Mouse (Mus musculus): ENCODE data around the gene Rhox12. TPM values are rescaled to one million over a fixed set of nuclear protein-coding genes. Genes with fewer than 3 reads are reported as not detected.

Gene Rhox12
- polyA plus RNA-seq (2012; rRNA removed): not detected in 2 replicates

GRCm38 (mm10) chrX:38110807-38111206 is at the start of gene Rhox12:
Rhox12 (minus strand) TSS chrX:38110907.
- 63% methylated on average over 4 of the region's 4 CpGs for WGBS
- DNase-seq: no peak
- Histone ChIP-seq H3K4me1 (ENCODE audit: control insufficient read depth, insufficient read depth, low read length) (no peaks in the 10 kb centered on the region), H3K4me3 (replicated peaks; ENCODE audit: extremely low read depth, low read depth, low read length) (no peak within 1 kb of the TSS)
- no peak for TF ChIP-seq POLR2A (IDR thresholded peaks at IDR 0.05; ENCODE audit: borderline replicate concordance, extremely low read depth, low read depth, low read length)
- no peak for TF ChIP-seq CTCF (IDR thresholded peaks at IDR 0.05; ENCODE audit: insufficient read depth, low read length)

- TF ChIP-seq POLR2A (IDR thresholded peaks at IDR 0.05; ENCODE audit: borderline replicate concordance, extremely low read depth, low read depth, low read length): no peak
- no peak for TF ChIP-seq CTCF (IDR thresholded peaks at IDR 0.05; ENCODE audit: insufficient read depth, low read length)
- no peak for DNase-seq
- Histone ChIP-seq H3K4me3 (replicated peaks; ENCODE audit: extremely low read depth, low read depth, low read length) (no peak overlapping the region), H3K4me1 (ENCODE audit: control insufficient read depth, insufficient read depth, low read length) (no peaks in the 10 kb centered on the region)
- 59% methylated on average over 1 of the region's 1 CpGs for WGBS
Measured at GRCm38 (mm10) chrX:38159097-38159496, 48.4 kb upstream of the Rhox12 start.

GRCm38 (mm10) chrX:38121478-38121877 is 10.8 kb upstream of the Rhox12 start:
- no peak for DNase-seq
- WGBS: 83% methylated on average over 34 of the region's 34 CpGs

GRCm38 (mm10) chrX:38120982-38121381 is 10.3 kb upstream of the Rhox12 start, which contains the start of gene Rhox13:
Rhox13 (plus strand) TSS chrX:38121219.
- H3K4me1 ChIP-seq (ENCODE audit: control insufficient read depth, insufficient read depth, low read length): no peaks in the 10 kb centered on the region
- H3K4me3 ChIP-seq (replicated peaks; ENCODE audit: extremely low read depth, low read depth, low read length): no peak within 1 kb of the TSS
- DNase-seq: no peak
- WGBS: 93% methylated on average over 20 of the region's 20 CpGs
- TF ChIP-seq CTCF (IDR thresholded peaks at IDR 0.05; ENCODE audit: insufficient read depth, low read length) (no peak), POLR2A (IDR thresholded peaks at IDR 0.05; ENCODE audit: borderline replicate concordance, extremely low read depth, low read depth, low read length) (no peak)

More at GRCm38 (mm10) chrX:38121478-38121877, 10.8 kb upstream of the Rhox12 start:
- TF ChIP-seq POLR2A (IDR thresholded peaks at IDR 0.05; ENCODE audit: borderline replicate concordance, extremely low read depth, low read depth, low read length) (no peak), CTCF (IDR thresholded peaks at IDR 0.05; ENCODE audit: insufficient read depth, low read length) (no peak)
- no peaks in the 10 kb centered on the region for H3K4me1 ChIP-seq (ENCODE audit: control insufficient read depth, insufficient read depth, low read length)
- H3K4me3 ChIP-seq (replicated peaks; ENCODE audit: extremely low read depth, low read depth, low read length): no peak overlapping the region

GRCm38 (mm10) chrX:38085041-38085440 is 25.7 kb downstream of the Rhox12 start, which contains the start of gene Rhox11:
Rhox11 (minus strand) TSS chrX:38085141.
- no peak for TF ChIP-seq CTCF (IDR thresholded peaks at IDR 0.05; ENCODE audit: insufficient read depth, low read length)
- no peak for TF ChIP-seq POLR2A (IDR thresholded peaks at IDR 0.05; ENCODE audit: borderline replicate concordance, extremely low read depth, low read depth, low read length)
- WGBS: 84% methylated on average over 9 of the region's 9 CpGs
- Histone ChIP-seq H3K4me3 (replicated peaks; ENCODE audit: extremely low read depth, low read depth, low read length) (no peak within 1 kb of the TSS), H3K4me1 (ENCODE audit: control insufficient read depth, insufficient read depth, low read length) (no peaks in the 10 kb centered on the region)
- no peak for DNase-seq

- 28% methylated on average over 12 of the region's 12 CpGs for WGBS
- peak; percentile 20 for DNase-seq
- Histone ChIP-seq H3K4me3 (replicated peaks; ENCODE audit: extremely low read depth, low read depth, low read length) (no peak overlapping the region), H3K4me1 (ENCODE audit: control insufficient read depth, insufficient read depth, low read length) (no peaks in the 10 kb centered on the region)
- TF ChIP-seq POLR2A (IDR thresholded peaks at IDR 0.05; ENCODE audit: borderline replicate concordance, extremely low read depth, low read depth, low read length) (no peak), CTCF (IDR thresholded peaks at IDR 0.05; ENCODE audit: insufficient read depth, low read length) (peak; percentile 64)
Measured at GRCm38 (mm10) chrX:38084226-38084625, 26.5 kb downstream of the Rhox12 start.

GRCm38 (mm10) chrX:38066175-38066574 is 44.5 kb downstream of the Rhox12 start, which contains the start of gene Rhox10:
Rhox10 (plus strand) TSS chrX:38066475.
- no peak for DNase-seq
- no peaks in the 10 kb centered on the region for H3K4me1 ChIP-seq (ENCODE audit: control insufficient read depth, insufficient read depth, low read length)
- WGBS: 85% methylated on average over 11 of the region's 11 CpGs
- TF ChIP-seq POLR2A (IDR thresholded peaks at IDR 0.05; ENCODE audit: borderline replicate concordance, extremely low read depth, low read depth, low read length): no peak
- TF ChIP-seq CTCF (IDR thresholded peaks at IDR 0.05; ENCODE audit: insufficient read depth, low read length): no peak
- H3K4me3 ChIP-seq (replicated peaks; ENCODE audit: extremely low read depth, low read depth, low read length): no peak within 1 kb of the TSS

GRCm38 (mm10) chrX:38061544-38061943 is 49.2 kb downstream of the Rhox12 start:
- WGBS: 0% methylated on average over 1 of the region's 1 CpGs
- Histone ChIP-seq H3K4me1 (ENCODE audit: control insufficient read depth, insufficient read depth, low read length) (no peaks in the 10 kb centered on the region), H3K4me3 (replicated peaks; ENCODE audit: extremely low read depth, low read depth, low read length) (no peak overlapping the region)
- DNase-seq: no peak
- no peak for TF ChIP-seq POLR2A (IDR thresholded peaks at IDR 0.05; ENCODE audit: borderline replicate concordance, extremely low read depth, low read depth, low read length)
- TF ChIP-seq CTCF (IDR thresholded peaks at IDR 0.05; ENCODE audit: insufficient read depth, low read length): peak; percentile 2; the same call in 1 of the 2 replicates

Other genes with a start within 250 kb of the Rhox12 start
- not detected in 2 replicates for gene Rhox8, start 232.0 kb downstream of the Rhox12 start, polyA plus RNA-seq (2012; rRNA removed)
- not detected in 2 replicates for gene Rhox7b, start 213.7 kb downstream of the Rhox12 start, polyA plus RNA-seq (2012; rRNA removed)
- not detected in 2 replicates for gene Rhox9, start 209.1 kb downstream of the Rhox12 start, polyA plus RNA-seq (2012; rRNA removed)
- not detected in 2 replicates for gene Btg1-ps1, start 92.1 kb downstream of the Rhox12 start, polyA plus RNA-seq (2012; rRNA removed)
- not detected in 2 replicates for gene Btg1-ps2, start 67.8 kb downstream of the Rhox12 start, polyA plus RNA-seq (2012; rRNA removed)
- gene Rhox10, start 44.4 kb downstream of the Rhox12 start, polyA plus RNA-seq (2012; rRNA removed): not detected in 2 replicates
- not detected in 2 replicates for gene Rhox11, start 25.8 kb downstream of the Rhox12 start, polyA plus RNA-seq (2012; rRNA removed)
- gene Rhox13, start 10.3 kb upstream of the Rhox12 start, polyA plus RNA-seq (2012; rRNA removed): not detected in 2 replicates
- 2.2 and 3.8 TPM in 2 replicates for gene Zbtb33, start 78.9 kb upstream of the Rhox12 start, polyA plus RNA-seq (2012; rRNA removed)
- 0.68 and 1.1 TPM in 2 replicates for gene Tmem255a, start 141.5 kb upstream of the Rhox12 start, polyA plus RNA-seq (2012; rRNA removed)
- gene Atp1b4, start 205.3 kb upstream of the Rhox12 start, polyA plus RNA-seq (2012; rRNA removed): 0.12 TPM in 1 of 2 replicates, not detected in the other